Mouse (Mus musculus) lung, embryonic 16.5 days (tissue): Measurements from ENCODE around the gene Man1c1. TPM values are rescaled to one million over a fixed set of nuclear protein-coding genes. Genes with fewer than 3 reads are reported as not detected.
A peak's percentile ranks its signal among the peaks of the same experiment; 100 is the strongest.

ENCODE experiments used
- ATAC-seq: fragments of 200-750 bp; cut with Nextera tagmentation; 2 replicates; pipeline ENCODE4 v1.8.0; 2017; ENCODE audit warnings: low read depth, mild to moderate bottlenecking, moderate library complexity
- H3K27ac ChIP-seq: fragments of 300-500 bp; sonication (generic); 2 replicates; pipeline ENCODE4 v1.5.1; 2014; ENCODE audit warnings: mild to moderate bottlenecking, control low read depth, low read length
- H3K27me3 ChIP-seq: fragments of 300-500 bp; sonication (generic); 2 replicates; pipeline ENCODE4 v1.6.1; 2014; ENCODE audit warnings: low read depth, low read length, mixed read lengths; ENCODE audit not compliant: control insufficient read depth, insufficient read depth
- H3K36me3 ChIP-seq: fragments of 300-500 bp; sonication (generic); 2 replicates; pipeline ENCODE4 v1.6.1; 2014; ENCODE audit warnings: low read length; ENCODE audit not compliant: control insufficient read depth, insufficient read depth
- H3K4me1 ChIP-seq: fragments of 300-500 bp; sonication (generic); replicated peaks from 2 replicates; pipeline ENCODE4 v1.6.1; 2014; ENCODE audit warnings: low read length, mixed read lengths; ENCODE audit not compliant: control insufficient read depth, insufficient read depth
- H3K4me2 ChIP-seq: fragments of 300-500 bp; sonication (generic); 2 replicates; pipeline ENCODE4 v1.6.1; 2014; ENCODE audit warnings: low read depth, low read length, control low read depth
- H3K4me3 ChIP-seq: fragments of 300-500 bp; sonication (generic); 2 replicates; pipeline ENCODE4 v1.5.1; 2014; ENCODE audit warnings: mild to moderate bottlenecking, low read length, control low read depth
- H3K9ac ChIP-seq: fragments of 300-500 bp; sonication (generic); 2 replicates; pipeline ENCODE4 v1.6.1; 2014; ENCODE audit warnings: low read length, control low read depth
- H3K9me3 ChIP-seq: fragments of 300-500 bp; sonication (generic); 2 replicates; pipeline ENCODE4 v1.6.1; 2016; ENCODE audit warnings: low read length; ENCODE audit not compliant: control insufficient read depth
- WGBS: fragments of 180-500 bp; shearing (Covaris S2); extraction: QIAGEN DNeasy Blood & Tissue Kit; methylation state at CpG from one replicate; pipeline ENCODE4 v1.1.7; 2014; 5-methylcytosine and 5-hydroxymethylcytosine counted together
- polyA plus RNA-seq: library from polyadenylated mRNA; unstranded; fragments of >200 nt; fragmentation: Nextera tagmentation; extraction: Ambion mirVana; gene quantifications from 2 replicates; pipeline ENCODE4 v1.2.1, GENCODE M21; 2015

Gene Man1c1
- polyA plus RNA-seq, 1 experiment from 2014 or later: 2.1 TPM

- H3K9me3 ChIP-seq: peaks cover 2% of the 10 kb centered on the region; the same call in 1 of the 2 replicates
- 31% methylated on average over 14 of the region's 14 CpGs for WGBS
- H3K27me3 ChIP-seq: no peaks in the 10 kb centered on the region
- no peaks in the 10 kb centered on the region for H3K36me3 ChIP-seq
- no peak overlapping the region for H3K9ac ChIP-seq
- no peak overlapping the region for H3K4me2 ChIP-seq
- no peak overlapping the region for H3K27ac ChIP-seq
- H3K4me3 ChIP-seq: no peak overlapping the region
- H3K4me1 ChIP-seq: peaks cover 8% of the 10 kb centered on the region
- peak; percentile 84 for ATAC-seq
These were observed 79.8 kb downstream of the Man1c1 start for GRCm38 (mm10) chr4:134624109-134624862.

GRCm38 (mm10) chr4:134621695-134622094 is 82.4 kb downstream of the Man1c1 start:
- Histone ChIP-seq H3K27me3 (no peaks in the 10 kb centered on the region), H3K4me1 (peaks cover 8% of the 10 kb centered on the region), H3K27ac (no peak overlapping the region), H3K36me3 (no peaks in the 10 kb centered on the region), H3K9me3 (peaks cover 2% of the 10 kb centered on the region; the same call in 1 of the 2 replicates), H3K4me2 (no peak overlapping the region), H3K4me3 (no peak overlapping the region), H3K9ac (no peak overlapping the region)
- 41% methylated on average over 9 of the region's 9 CpGs for WGBS
- no peak for ATAC-seq

- Histone ChIP-seq H3K36me3 (no peaks in the 10 kb centered on the region), H3K9ac (no peak overlapping the region), H3K27me3 (no peaks in the 10 kb centered on the region), H3K27ac (no peak overlapping the region), H3K4me1 (peaks cover 8% of the 10 kb centered on the region), H3K4me3 (no peak overlapping the region), H3K9me3 (peaks cover 2% of the 10 kb centered on the region; the same call in 1 of the 2 replicates), H3K4me2 (no peak overlapping the region)
- 84% methylated on average over 7 of the region's 8 CpGs for WGBS
- no peak for ATAC-seq
These were observed 83.8 kb downstream of the Man1c1 start for GRCm38 (mm10) chr4:134620246-134620645.

GRCm38 (mm10) chr4:134619489-134619870 is 84.6 kb downstream of the Man1c1 start:
- Histone ChIP-seq H3K9me3 (peaks cover 2% of the 10 kb centered on the region; the same call in 1 of the 2 replicates), H3K27me3 (no peaks in the 10 kb centered on the region), H3K4me2 (no peak overlapping the region), H3K36me3 (no peaks in the 10 kb centered on the region), H3K9ac (no peak overlapping the region), H3K4me3 (no peak overlapping the region), H3K27ac (no peak overlapping the region), H3K4me1 (peaks cover 6% of the 10 kb centered on the region)
- no peak for ATAC-seq
- 86% methylated on average over 10 of the region's 10 CpGs for WGBS

- no peak for ATAC-seq
- 80% methylated on average over 13 of the region's 13 CpGs for WGBS
- Histone ChIP-seq H3K9ac (no peak overlapping the region), H3K4me2 (no peak overlapping the region), H3K9me3 (peaks cover 2% of the 10 kb centered on the region; the same call in 1 of the 2 replicates), H3K27me3 (no peaks in the 10 kb centered on the region), H3K4me1 (peaks cover under 1% of the 10 kb centered on the region), H3K4me3 (no peak overlapping the region), H3K27ac (no peak overlapping the region), H3K36me3 (no peaks in the 10 kb centered on the region)
These were observed 85.1 kb downstream of the Man1c1 start for GRCm38 (mm10) chr4:134618810-134619488.

GRCm38 (mm10) chr4:134617779-134618178 is 86.3 kb downstream of the Man1c1 start:
- Histone ChIP-seq H3K4me3 (no peak overlapping the region), H3K9ac (no peak overlapping the region), H3K4me2 (no peak overlapping the region), H3K4me1 (no peaks in the 10 kb centered on the region), H3K36me3 (no peaks in the 10 kb centered on the region), H3K27me3 (no peaks in the 10 kb centered on the region), H3K27ac (no peak overlapping the region), H3K9me3 (peaks cover 2% of the 10 kb centered on the region; the same call in 1 of the 2 replicates)
- 76% methylated on average over 4 of the region's 4 CpGs for WGBS
- no peak for ATAC-seq

GRCm38 (mm10) chr4:134615929-134616625 is 88.0 kb downstream of the Man1c1 start:
- 77% methylated on average over 15 of the region's 15 CpGs for WGBS
- Histone ChIP-seq H3K4me3 (no peak overlapping the region), H3K9me3 (no peaks in the 10 kb centered on the region), H3K27ac (no peak overlapping the region), H3K36me3 (no peaks in the 10 kb centered on the region), H3K4me2 (no peak overlapping the region), H3K27me3 (no peaks in the 10 kb centered on the region), H3K9ac (no peak overlapping the region), H3K4me1 (peaks cover 4% of the 10 kb centered on the region; the same call in 1 of the 2 replicates)
- ATAC-seq: no peak

GRCm38 (mm10) chr4:134612070-134612667 is 91.9 kb downstream of the Man1c1 start:
- peaks cover 4% of the 10 kb centered on the region; the same call in 1 of the 2 replicates for H3K4me1 ChIP-seq
- 40% methylated on average over 16 of the region's 16 CpGs for WGBS
- H3K9me3 ChIP-seq: no peaks in the 10 kb centered on the region
- no peak overlapping the region for H3K27ac ChIP-seq
- H3K4me3 ChIP-seq: no peak overlapping the region
- no peaks in the 10 kb centered on the region for H3K36me3 ChIP-seq
- no peak overlapping the region for H3K9ac ChIP-seq
- H3K4me2 ChIP-seq: no peak overlapping the region
- no peaks in the 10 kb centered on the region for H3K27me3 ChIP-seq
- ATAC-seq: peak; percentile 57

GRCm38 (mm10) chr4:134610616-134611015 is 93.5 kb downstream of the Man1c1 start:
- Histone ChIP-seq H3K9me3 (no peaks in the 10 kb centered on the region), H3K36me3 (no peaks in the 10 kb centered on the region), H3K4me3 (no peak overlapping the region), H3K4me1 (peaks cover 10% of the 10 kb centered on the region; the same call in 1 of the 2 replicates), H3K27ac (no peak overlapping the region), H3K4me2 (no peak overlapping the region), H3K9ac (no peak overlapping the region), H3K27me3 (no peaks in the 10 kb centered on the region)
- ATAC-seq: no peak
- WGBS: 69% methylated on average over 3 of the region's 3 CpGs
